Mouse (Mus musculus) lung, postnatal 0 days (tissue): ENCODE measurements around the gene Chchd1.

Source experiments
- CTCF ChIP-seq: IDR thresholded peaks from 2 replicates; pipeline ENCODE4 v1.5.1; 2016; ENCODE audit warnings: antibody characterized with exemption, mild to moderate bottlenecking
- EP300 ChIP-seq: IDR thresholded peaks from 2 replicates; pipeline ENCODE4 v1.6.1; 2016; ENCODE audit warnings: antibody characterized with exemption, mild to moderate bottlenecking, control low read depth

- no peak for TF ChIP-seq CTCF
- TF ChIP-seq EP300: no peak
Observed at GRCm38 (mm10) chr14:20738511-20738910, 35.7 kb downstream of the Chchd1 start.
